Mouse (Mus musculus) E14TG2a.4 (cell line): ENCODE results near the gene Emc8.

ENCODE experiments used
- CTCF ChIP-seq: conservative IDR thresholded peaks from 2 replicates; pipeline ENCODE4 v1.5.1; 2014; ENCODE audit warnings: low read length
- NANOG ChIP-seq: IDR thresholded peaks from 2 replicates; pipeline ENCODE4 v1.6.1; 2014; ENCODE audit warnings: borderline replicate concordance, low read length, mixed read lengths
- POU5F1 ChIP-seq: IDR thresholded peaks from 2 replicates; pipeline ENCODE4 v1.6.1; 2014; ENCODE audit warnings: low read length, borderline replicate concordance

- TF ChIP-seq CTCF, result no peak
- no peak for TF ChIP-seq POU5F1
- TF ChIP-seq NANOG, result no peak
Measured at GRCm38 (mm10) chr8:120641245-120641644, 27.1 kb downstream of the Emc8 start.
